Mouse (Mus musculus): ENCODE data around the gene Tln1.

Tln1 gene

GRCm38 (mm10) chr4:43547160-43547559, 15.3 kb downstream of the Tln1 start:
- no peak for DNase-seq (ENCODE audit: low spot score)

GRCm38 (mm10) chr4:43546375-43547047, 16.0 kb downstream of the Tln1 start:
- no peak for DNase-seq (ENCODE audit: low spot score)

- no peak for DNase-seq (ENCODE audit: low spot score)
These were observed 20.4 kb downstream of the Tln1 start for GRCm38 (mm10) chr4:43542044-43542443.

- DNase-seq (ENCODE audit: low spot score): no peak
These were observed 26.5 kb downstream of the Tln1 start for GRCm38 (mm10) chr4:43536031-43536430.

- no peak for DNase-seq (ENCODE audit: low spot score)
These were observed 26.9 kb downstream of the Tln1 start for GRCm38 (mm10) chr4:43535628-43536027.

- no peak for DNase-seq (ENCODE audit: low spot score)
These were observed 29.2 kb downstream of the Tln1 start for GRCm38 (mm10) chr4:43533270-43533669.

GRCm38 (mm10) chr4:43530581-43530980, 31.9 kb downstream of the Tln1 start:
- peak; percentile 78 for DNase-seq (ENCODE audit: low spot score)

- no peak for DNase-seq (ENCODE audit: low spot score)
These were observed 32.4 kb downstream of the Tln1 start for GRCm38 (mm10) chr4:43530081-43530501.

- no peak for DNase-seq (ENCODE audit: low spot score)
These were observed 34.0 kb downstream of the Tln1 start for GRCm38 (mm10) chr4:43528487-43528886.

- DNase-seq (ENCODE audit: low spot score): no peak
These were observed 34.6 kb downstream of the Tln1 start for GRCm38 (mm10) chr4:43527880-43528279.

GRCm38 (mm10) chr4:43519956-43520355, 42.5 kb downstream of the Tln1 start:
- peak; percentile 89 for DNase-seq (ENCODE audit: low spot score)

GRCm38 (mm10) chr4:43519551-43519950, 42.9 kb downstream of the Tln1 start:
- DNase-seq (ENCODE audit: low spot score): no peak

GRCm38 (mm10) chr4:43515764-43516708, 46.5 kb downstream of the Tln1 start:
- DNase-seq (ENCODE audit: low spot score): no peak

GRCm38 (mm10) chr4:43513791-43514190, 48.7 kb downstream of the Tln1 start:
- DNase-seq (ENCODE audit: low spot score): no peak

GRCm38 (mm10) chr4:43513300-43513699, 49.2 kb downstream of the Tln1 start:
- no peak for DNase-seq (ENCODE audit: low spot score)

GRCm38 (mm10) chr4:43512653-43513052, 49.8 kb downstream of the Tln1 start:
- DNase-seq (ENCODE audit: low spot score): no peak

- no peak for DNase-seq (ENCODE audit: low spot score)
These were observed 50.6 kb downstream of the Tln1 start for GRCm38 (mm10) chr4:43511675-43512454.

- DNase-seq (ENCODE audit: low spot score): no peak
These were observed 53.4 kb downstream of the Tln1 start for GRCm38 (mm10) chr4:43509109-43509508.

- DNase-seq (ENCODE audit: low spot score): no peak
These were observed 53.9 kb downstream of the Tln1 start for GRCm38 (mm10) chr4:43508666-43508997.

- DNase-seq (ENCODE audit: low spot score): no peak
These were observed 54.4 kb downstream of the Tln1 start for GRCm38 (mm10) chr4:43507938-43508665.

- DNase-seq (ENCODE audit: low spot score): no peak
These were observed 55.8 kb downstream of the Tln1 start, which contains the start of gene Car9 for GRCm38 (mm10) chr4:43506536-43507185. Gene Car9 (plus strand): TSS chr4:43506966.

All from layer of hippocampus, adult 11-12 months (tissue).